Mouse (Mus musculus) myocyte (in vitro differentiated cells): ENCODE measurements around the gene Ceacam1. TPM values are rescaled to one million over a fixed set of nuclear protein-coding genes. Genes with fewer than 3 reads are reported as not detected.

Experiments
- H3K27me3 ChIP-seq: one replicate; pipeline ENCODE4 v1.6.1; 2011; ENCODE audit not compliant: control insufficient read depth, insufficient read depth, insufficient read length
- H3K36me3 ChIP-seq: one replicate; pipeline ENCODE4 v1.6.1; 2011; ENCODE audit not compliant: control insufficient read depth, insufficient read depth
- H3K4me2 ChIP-seq: one replicate; pipeline ENCODE4 v1.6.1; 2011; ENCODE audit warnings: low read depth, control low read depth
- H3K4me3 ChIP-seq: one replicate; pipeline ENCODE4 v1.5.1; 2011; ENCODE audit warnings: mild to moderate bottlenecking, control low read depth, moderate library complexity
- H3K79me2 ChIP-seq: one replicate; pipeline ENCODE4 v1.6.1; 2011; ENCODE audit not compliant: control insufficient read depth, insufficient read depth
- H3ac ChIP-seq: one replicate; pipeline ENCODE4 v1.6.1; 2011; ENCODE audit not compliant: control insufficient read depth, insufficient read length
- CEBPB ChIP-seq: IDR thresholded peaks from 2 replicates; pipeline ENCODE4 v1.6.1; 2011; ENCODE audit warnings: mild to moderate bottlenecking, moderate library complexity; ENCODE audit not compliant: poor library complexity, insufficient read depth, severe bottlenecking
- E2F4 ChIP-seq: IDR thresholded peaks from one replicate; pipeline ENCODE4 v1.6.1; 2011; ENCODE audit warnings: mild to moderate bottlenecking, control low read depth, moderate library complexity; ENCODE audit not compliant: insufficient read depth
- MAX ChIP-seq: IDR thresholded peaks from one replicate; pipeline ENCODE4 v1.6.1; 2011; ENCODE audit warnings: low read depth, mild to moderate bottlenecking, control low read depth
- MYOD1 ChIP-seq, 3 experiments: IDR thresholded peaks; one replicate each; pipeline ENCODE4 v1.6.1; 2011; ENCODE audit warnings: control low read depth in 2 of 3, low read depth in 2 of 3, mild to moderate bottlenecking in 2 of 3, moderate library complexity in 1 of 3; ENCODE audit not compliant: insufficient read length in 2 of 3, control insufficient read depth in 1 of 3
- MYOG ChIP-seq, 3 experiments: IDR thresholded peaks; one replicate each; pipeline ENCODE4 v1.6.1; 2011; ENCODE audit warnings: control low read depth in 2 of 3, low read depth in 2 of 3, mild to moderate bottlenecking in 2 of 3; ENCODE audit not compliant: insufficient read length in 2 of 3, control insufficient read depth in 1 of 3, insufficient read depth in 1 of 3
- POLR2A ChIP-seq: IDR thresholded peaks from one replicate; pipeline ENCODE4 v1.6.1; 2011; ENCODE audit warnings: low read depth, mild to moderate bottlenecking, control low read depth, moderate library complexity; ENCODE audit not compliant: insufficient read length
- POLR2AphosphoS2 ChIP-seq: IDR thresholded peaks from one replicate; pipeline ENCODE4 v1.6.1; 2011; ENCODE audit warnings: low read depth, control low read depth; ENCODE audit not compliant: insufficient read length
- REST ChIP-seq: IDR thresholded peaks from one replicate; pipeline ENCODE4 v1.6.1; 2011; ENCODE audit warnings: mild to moderate bottlenecking, control low read depth, moderate library complexity; ENCODE audit not compliant: insufficient read depth, insufficient read length
- SRF ChIP-seq: IDR thresholded peaks from one replicate; pipeline ENCODE4 v1.6.1; 2011; ENCODE audit warnings: low read depth; ENCODE audit not compliant: control insufficient read depth, insufficient read length
- TCF3 ChIP-seq: IDR thresholded peaks from one replicate; pipeline ENCODE4 v1.6.1; 2011; ENCODE audit warnings: low read depth, control low read depth; ENCODE audit not compliant: insufficient read length
- USF1 ChIP-seq: IDR thresholded peaks from one replicate; pipeline ENCODE4 v1.6.1; 2011; ENCODE audit warnings: low read depth, mild to moderate bottlenecking, control low read depth, moderate library complexity
- polyA plus RNA-seq: library from polyadenylated mRNA; unstranded; fragments of >200 nt; fragmentation: generic; extraction: Trizol; gene quantifications from one replicate; pipeline ENCODE4 v1.2.1, GENCODE M21; 2012; ENCODE audit warnings: missing spikeins

The Ceacam1 gene
- polyA plus RNA-seq, 1 experiment = not detected

DNA sequence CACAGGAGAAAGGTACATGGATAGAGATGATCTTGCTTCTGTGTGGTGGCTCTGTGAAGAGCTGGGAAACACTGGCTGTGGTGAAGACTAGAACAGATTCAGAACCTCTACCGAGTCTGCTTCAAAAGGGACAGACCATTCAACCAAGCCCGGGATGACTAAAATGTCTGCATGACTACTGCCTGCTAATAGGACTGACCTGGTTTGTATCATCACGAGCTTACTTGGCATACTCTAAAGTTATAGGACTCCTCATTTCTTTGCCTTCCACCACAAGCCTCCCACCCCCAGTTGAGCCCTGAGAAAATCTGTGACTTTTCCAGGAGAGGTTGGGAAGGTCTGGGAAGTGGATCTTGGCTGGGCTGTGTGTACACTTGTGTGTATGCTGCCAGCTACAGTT is 65.5 kb downstream of the Ceacam1 start:
- no peaks in the 10 kb centered on the region for H3K36me3 ChIP-seq
- no peak overlapping the region for H3K4me3 ChIP-seq
- no peaks in the 10 kb centered on the region for H3K27me3 ChIP-seq
- H3K79me2 ChIP-seq = no peaks in the 10 kb centered on the region
- H3K4me2 ChIP-seq = no peak overlapping the region
- H3ac ChIP-seq = no peak overlapping the region
- no peak for TF ChIP-seq POLR2AphosphoS2
- TF ChIP-seq SRF = no peak
- TF ChIP-seq MAX = no peak
- no peak for TF ChIP-seq USF1
- no peak for TF ChIP-seq MYOG (IDR thresholded peaks at IDR 0.05; ENCODE audit: control insufficient read depth in 1 of 3, insufficient read depth in 1 of 3, insufficient read length in 2 of 3, low read depth in 2 of 3)
- TF ChIP-seq MYOD1 (IDR thresholded peaks at IDR 0.05; ENCODE audit: control insufficient read depth in 1 of 3, insufficient read length in 2 of 3, low read depth in 2 of 3) = no peak
- no peak for TF ChIP-seq E2F4
- no peak for TF ChIP-seq POLR2A
- no peak for TF ChIP-seq REST
- TF ChIP-seq CEBPB = no peak
- TF ChIP-seq TCF3 = no peak

Other genes with a start within 250 kb of the Ceacam1 start
- 69.4 TPM for gene Gsk3a, start 239.8 kb downstream of the Ceacam1 start, polyA plus RNA-seq
- 42.5 TPM for gene Erf, start 226.8 kb downstream of the Ceacam1 start, polyA plus RNA-seq
- gene Cic, start 209.9 kb downstream of the Ceacam1 start, polyA plus RNA-seq = 65.8 TPM
- gene Pafah1b3, start 179.6 kb downstream of the Ceacam1 start, polyA plus RNA-seq = 54.0 TPM
- not detected for gene Prr19, start 176.2 kb downstream of the Ceacam1 start, polyA plus RNA-seq
- gene Tmem145, start 171.5 kb downstream of the Ceacam1 start, polyA plus RNA-seq = 0.02 TPM
- gene Megf8, start 160.4 kb downstream of the Ceacam1 start, polyA plus RNA-seq = 41.0 TPM
- not detected for gene Cnfn, start 107.9 kb downstream of the Ceacam1 start, polyA plus RNA-seq
- gene Lipe, start 78.9 kb downstream of the Ceacam1 start, polyA plus RNA-seq = 3.8 TPM
- gene Cxcl17, start 64.7 kb downstream of the Ceacam1 start, polyA plus RNA-seq = 0.06 TPM
- gene Ceacam2, start 62.3 kb upstream of the Ceacam1 start, polyA plus RNA-seq = not detected
- gene Erich4, start 138.3 kb upstream of the Ceacam1 start, polyA plus RNA-seq = not detected
- 13.0 TPM for gene Dmac2, start 141.8 kb upstream of the Ceacam1 start, polyA plus RNA-seq
- 3.1 TPM for gene B3gnt8, start 149.1 kb upstream of the Ceacam1 start, polyA plus RNA-seq
- gene Bckdha, start 181.4 kb upstream of the Ceacam1 start, polyA plus RNA-seq = 54.9 TPM
- 43.5 TPM for gene Exosc5, start 181.6 kb upstream of the Ceacam1 start, polyA plus RNA-seq
- 0.40 TPM for gene Tmem91, start 197.6 kb upstream of the Ceacam1 start, polyA plus RNA-seq
- 40.7 TPM for gene B9d2, start 203.2 kb upstream of the Ceacam1 start, polyA plus RNA-seq
- 78.2 TPM for gene Tgfb1, start 209.4 kb upstream of the Ceacam1 start, polyA plus RNA-seq
- 44.5 TPM for gene Ccdc97, start 241.5 kb upstream of the Ceacam1 start, polyA plus RNA-seq